Mouse (Mus musculus) liver, embryonic 12.5 days (tissue): ENCODE results near the gene Pced1a. TPM values are rescaled to one million over a fixed set of nuclear protein-coding genes. Genes with fewer than 3 reads are reported as not detected.
A peak's percentile ranks its signal among the peaks of the same experiment; 100 is the strongest.

Source experiments
- ATAC-seq: fragments of 200-750 bp; cut with Nextera tagmentation; 2 replicates; pipeline ENCODE4 v1.8.0; 2017; ENCODE audit warnings: moderate number of reproducible peaks, mild to moderate bottlenecking, moderate library complexity
- H3K27ac ChIP-seq: fragments of 300-500 bp; sonication (generic); 2 replicates; pipeline ENCODE4 v1.5.1; 2016; ENCODE audit warnings: mild to moderate bottlenecking
- H3K27me3 ChIP-seq: fragments of 300-500 bp; sonication (generic); replicated peaks from 2 replicates; pipeline ENCODE4 v1.6.1; 2016; ENCODE audit warnings: mild to moderate bottlenecking, moderate library complexity
- H3K36me3 ChIP-seq: fragments of 300-500 bp; sonication (generic); 2 replicates; pipeline ENCODE4 v1.6.1; 2016; ENCODE audit warnings: mild to moderate bottlenecking, moderate library complexity
- H3K4me1 ChIP-seq: fragments of 300-500 bp; sonication (generic); 2 replicates; pipeline ENCODE4 v1.6.1; 2016
- H3K4me2 ChIP-seq: fragments of 300-500 bp; sonication (generic); 2 replicates; pipeline ENCODE4 v1.6.1; 2016; ENCODE audit warnings: mild to moderate bottlenecking, moderate library complexity
- H3K4me3 ChIP-seq: fragments of 300-500 bp; sonication (generic); 2 replicates; pipeline ENCODE4 v1.5.1; 2016; ENCODE audit warnings: mild to moderate bottlenecking, moderate library complexity
- H3K9ac ChIP-seq: fragments of 300-500 bp; sonication (generic); 2 replicates; pipeline ENCODE4 v1.6.1; 2016; ENCODE audit warnings: mild to moderate bottlenecking, moderate library complexity
- H3K9me3 ChIP-seq: fragments of 300-500 bp; sonication (generic); replicated peaks from 2 replicates; pipeline ENCODE4 v1.6.1; 2016; ENCODE audit warnings: mild to moderate bottlenecking, moderate library complexity
- WGBS: fragments of 180-500 bp; shearing (Covaris S2); methylation state at CpG from one replicate; pipeline ENCODE4 v1.1.7; 2016; ENCODE audit not compliant: insufficient replicate concordance; 5-methylcytosine and 5-hydroxymethylcytosine counted together
- polyA plus RNA-seq: library from polyadenylated mRNA; unstranded; fragments of >200 nt; fragmentation: Nextera tagmentation; extraction: Ambion mirVana; gene quantifications from 2 replicates; pipeline ENCODE4 v1.2.1, GENCODE M21; 2016

Pced1a gene
- polyA plus RNA-seq, 1 experiment from 2014 or later: 5.7 TPM

DNA sequence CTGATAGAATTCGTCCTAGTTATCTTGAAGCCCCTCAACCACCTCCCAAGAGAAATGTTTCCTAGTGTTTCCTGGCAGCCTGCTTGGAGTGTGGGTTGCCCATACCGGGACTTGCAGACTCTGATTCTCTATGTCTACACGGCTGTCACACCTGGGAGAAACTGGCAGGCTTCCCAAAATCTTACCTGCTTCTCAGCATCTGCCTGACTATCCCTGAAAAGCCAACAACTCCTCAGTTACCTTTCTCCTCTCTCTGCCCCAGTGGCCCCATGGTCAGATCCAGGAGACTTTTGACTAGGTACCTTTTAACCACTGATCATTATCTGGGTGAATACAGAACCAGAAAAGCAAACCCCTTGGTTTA lies 27.2 kb upstream of the Pced1a start:
- H3K9ac ChIP-seq: peak overlapping the region; percentile 90
- 0 out of 2 replicates have a peak overlapping the region, but pooled peaks have one; percentile 87 for H3K27ac ChIP-seq
- peak overlapping the region; percentile 85 for H3K4me3 ChIP-seq
- no peaks in the 10 kb centered on the region for H3K9me3 ChIP-seq
- 0 out of 2 replicates have a peak, but pooled peaks cover 7% of the 10 kb centered on the region for H3K27me3 ChIP-seq
- no peaks in the 10 kb centered on the region for H3K36me3 ChIP-seq
- WGBS: 56% methylated on average over 3 of the region's 3 CpGs
- peak overlapping the region; percentile 95 for H3K4me2 ChIP-seq
- no peak for ATAC-seq
- H3K4me1 ChIP-seq: peaks cover 54% of the 10 kb centered on the region

DNA sequence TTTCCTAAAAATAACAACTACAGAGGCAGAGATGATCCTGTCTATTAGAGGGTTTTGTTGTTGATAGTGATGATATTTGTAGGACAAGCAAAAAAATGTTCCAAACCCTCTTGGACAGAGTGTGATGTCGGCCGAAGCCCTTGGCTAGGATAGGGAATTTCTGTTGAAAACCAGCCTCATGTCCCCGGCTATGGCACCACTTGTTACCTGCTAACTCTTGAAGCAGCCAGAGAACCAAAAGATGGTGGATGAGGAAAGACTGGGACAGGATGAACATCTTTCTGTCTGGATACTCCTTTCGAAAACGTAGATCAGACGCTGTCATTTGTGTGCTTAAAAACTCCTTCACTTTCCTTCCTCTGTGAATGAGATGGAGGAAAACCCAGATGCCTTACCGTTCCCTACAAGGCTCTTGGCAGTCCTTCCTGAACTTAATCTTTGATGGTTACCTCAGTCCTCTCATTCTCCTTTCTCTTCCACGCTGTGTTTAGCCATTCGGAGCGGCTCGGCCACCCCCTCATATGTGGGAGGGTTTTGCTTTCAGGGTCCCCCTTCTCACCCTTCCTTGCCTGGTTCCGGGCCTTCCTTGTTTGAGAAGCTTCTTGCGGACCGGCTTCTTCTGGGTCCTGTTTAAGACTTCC lies 26.7 kb upstream of the Pced1a start:
- Histone ChIP-seq H3K36me3 (no peaks in the 10 kb centered on the region), H3K9ac (peak overlapping the region; percentile 90), H3K4me3 (peak overlapping the region; percentile 85), H3K9me3 (no peaks in the 10 kb centered on the region), H3K4me1 (peaks cover 54% of the 10 kb centered on the region), H3K27me3 (0 out of 2 replicates have a peak, but pooled peaks cover 7% of the 10 kb centered on the region), H3K27ac (peak overlapping the region; percentile 87; the same call in 1 of the 2 replicates), H3K4me2 (peak overlapping the region; percentile 95)
- no peak for ATAC-seq
- 70% methylated on average over 14 of the region's 14 CpGs for WGBS

DNA sequence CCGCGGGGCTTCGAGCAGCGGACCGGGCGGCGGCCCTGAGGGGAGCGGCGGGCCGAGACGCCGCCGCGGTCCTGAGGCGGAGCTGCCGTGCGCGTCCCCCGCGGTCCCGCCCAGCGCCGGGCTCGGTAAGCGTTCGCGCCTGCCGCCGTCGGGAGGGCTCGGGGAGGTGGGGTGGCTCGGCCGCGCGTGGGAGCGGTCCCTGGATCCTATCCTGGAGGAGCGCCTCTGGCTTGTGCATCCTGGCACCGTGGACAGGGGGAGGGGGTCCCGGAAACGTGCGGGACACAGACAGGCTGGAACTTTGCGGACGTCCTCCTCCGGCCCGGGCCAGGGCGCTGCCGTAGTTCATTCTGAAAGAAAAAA lies 25.9 kb upstream of the Pced1a start:
- Histone ChIP-seq H3K4me1 (peaks cover 54% of the 10 kb centered on the region), H3K9ac (peak overlapping the region; percentile 90), H3K9me3 (no peaks in the 10 kb centered on the region), H3K36me3 (no peaks in the 10 kb centered on the region), H3K27ac (peak overlapping the region; percentile 87), H3K4me2 (peak overlapping the region; percentile 95), H3K4me3 (peak overlapping the region; percentile 85), H3K27me3 (0 out of 2 replicates have a peak, but pooled peaks cover 7% of the 10 kb centered on the region)
- WGBS: under 1% methylated on average over 46 of the region's 47 CpGs
- ATAC-seq: peak; percentile 94

GRCm38 (mm10) chr2:130449794-130450433 lies 25.4 kb upstream of the Pced1a start, which contains the start of gene Ptpra:
Gene Ptpra (plus strand): TSS chr2:130450278.
- 0 out of 2 replicates have a peak, but pooled peaks cover 7% of the 10 kb centered on the region for H3K27me3 ChIP-seq
- peak within 1 kb of the TSS; percentile 87 for H3K27ac ChIP-seq
- no peaks in the 10 kb centered on the region for H3K9me3 ChIP-seq
- H3K4me3 ChIP-seq: peak within 1 kb of the TSS; percentile 85
- H3K4me2 ChIP-seq: peak within 1 kb of the TSS; percentile 95
- ATAC-seq: peak; percentile 98
- peaks cover 51% of the 10 kb centered on the region for H3K4me1 ChIP-seq
- WGBS: under 1% methylated on average over 43 of the region's 50 CpGs
- H3K9ac ChIP-seq: peak within 1 kb of the TSS; percentile 90
- no peaks in the 10 kb centered on the region for H3K36me3 ChIP-seq

DNA sequence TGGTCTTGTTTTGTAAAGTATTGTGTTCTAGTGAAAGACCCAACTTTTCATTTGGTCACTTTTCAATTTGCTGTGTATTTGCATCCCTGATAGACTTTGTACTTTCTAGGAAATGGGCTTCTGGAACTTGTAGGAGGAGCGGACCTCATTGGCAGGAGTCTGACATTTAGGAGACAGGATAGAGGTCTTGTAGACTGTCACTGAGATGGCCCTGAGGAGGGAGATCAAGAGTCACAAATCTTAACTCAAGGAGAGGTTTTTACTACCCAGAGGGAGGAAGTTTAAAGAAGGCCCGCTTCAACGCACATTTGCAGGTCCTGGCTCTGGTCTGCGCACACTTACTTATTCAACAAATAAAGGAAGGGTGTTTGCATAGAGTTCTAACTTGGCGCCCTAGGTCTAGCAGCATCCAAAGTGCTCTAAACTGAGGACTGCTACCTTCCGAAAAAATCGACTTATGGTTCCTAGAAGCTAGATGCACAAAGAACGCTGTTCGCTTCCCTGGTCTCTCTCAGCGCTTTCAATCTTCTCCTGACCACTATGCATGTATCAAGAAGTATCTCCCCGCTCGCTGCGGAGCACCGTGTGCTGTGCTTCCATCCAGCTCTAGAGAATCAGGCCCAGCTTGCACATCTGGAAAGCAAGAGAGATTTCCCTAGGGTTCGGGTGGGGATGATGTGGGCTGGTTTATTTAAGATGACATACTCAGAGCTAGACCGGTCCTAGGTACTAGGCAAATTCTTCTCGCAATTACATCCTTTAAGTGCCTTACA lies 24.7 kb upstream of the Pced1a start:
- WGBS: 7% methylated on average over 17 of the region's 17 CpGs
- no peak for ATAC-seq
- peak overlapping the region; percentile 90 for H3K9ac ChIP-seq
- no peaks in the 10 kb centered on the region for H3K9me3 ChIP-seq
- H3K4me3 ChIP-seq: peak overlapping the region; percentile 85
- peaks cover 44% of the 10 kb centered on the region for H3K4me1 ChIP-seq
- H3K36me3 ChIP-seq: peaks cover 4% of the 10 kb centered on the region
- H3K4me2 ChIP-seq: peak overlapping the region; percentile 95
- H3K27ac ChIP-seq: no peak overlapping the region
- H3K27me3 ChIP-seq: 0 out of 2 replicates have a peak, but pooled peaks cover 7% of the 10 kb centered on the region

GRCm38 (mm10) chr2:130448449-130448848 lies 23.9 kb upstream of the Pced1a start:
- Histone ChIP-seq H3K4me1 (peaks cover 39% of the 10 kb centered on the region), H3K4me2 (no peak overlapping the region), H3K4me3 (no peak overlapping the region), H3K9me3 (no peaks in the 10 kb centered on the region), H3K36me3 (peaks cover 11% of the 10 kb centered on the region), H3K27me3 (0 out of 2 replicates have a peak, but pooled peaks cover 7% of the 10 kb centered on the region), H3K9ac (no peak overlapping the region), H3K27ac (no peak overlapping the region)
- no peak for ATAC-seq

- no peak overlapping the region; the same call in 1 of the 2 replicates for H3K4me2 ChIP-seq
- H3K27ac ChIP-seq: 0 out of 2 replicates have a peak overlapping the region, but pooled peaks have one; percentile 4
- H3K4me1 ChIP-seq: peaks cover 36% of the 10 kb centered on the region
- H3K9me3 ChIP-seq: no peaks in the 10 kb centered on the region
- no peaks in the 10 kb centered on the region for H3K27me3 ChIP-seq
- H3K9ac ChIP-seq: no peak overlapping the region
- H3K4me3 ChIP-seq: no peak overlapping the region
- ATAC-seq: peak; percentile 80
- peaks cover 74% of the 10 kb centered on the region for H3K36me3 ChIP-seq
- WGBS: 63% methylated on average over 10 of the region's 10 CpGs
Observed at GRCm38 (mm10) chr2:130442162-130442561, 17.7 kb upstream of the Pced1a start.

DNA sequence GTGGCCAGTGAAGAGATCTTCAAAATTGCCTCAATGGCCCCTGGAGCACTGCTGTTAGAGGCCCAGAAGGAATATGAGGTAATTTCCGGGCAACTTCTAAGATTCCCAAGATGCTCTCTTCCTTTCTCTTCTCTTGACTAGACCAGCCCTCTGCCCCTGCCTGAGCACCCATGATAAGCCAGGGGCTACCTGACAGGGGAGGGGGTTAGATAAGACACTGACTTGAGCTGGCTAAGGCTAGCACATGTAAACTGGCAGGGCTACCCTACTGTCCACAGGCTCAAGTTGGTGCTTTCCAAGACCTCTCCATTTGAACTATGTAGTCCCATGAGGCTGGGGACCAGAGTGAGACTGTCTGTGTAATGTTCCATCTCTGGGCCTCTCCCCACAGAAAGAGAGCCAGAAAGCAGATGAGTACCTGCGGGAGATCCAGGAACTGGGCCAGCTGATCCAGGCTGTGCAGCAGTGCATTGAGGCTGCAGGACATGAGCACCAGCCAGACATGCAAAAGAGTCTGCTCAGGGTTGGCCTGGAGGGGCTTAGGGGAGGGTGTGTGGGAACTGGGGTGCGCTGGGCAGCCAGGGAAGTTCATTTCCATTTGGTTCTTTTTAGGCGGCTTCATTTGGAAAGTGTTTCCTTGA lies 15.5 kb upstream of the Pced1a start:
- Histone ChIP-seq H3K4me1 (peaks cover 36% of the 10 kb centered on the region), H3K27ac (no peak overlapping the region), H3K9ac (peak overlapping the region; percentile 7; the same call in 1 of the 2 replicates), H3K9me3 (no peaks in the 10 kb centered on the region), H3K4me2 (no peak overlapping the region), H3K27me3 (no peaks in the 10 kb centered on the region), H3K36me3 (peaks cover 79% of the 10 kb centered on the region), H3K4me3 (no peak overlapping the region)
- WGBS: 73% methylated on average over 4 of the region's 4 CpGs
- ATAC-seq: peak; percentile 54

DNA sequence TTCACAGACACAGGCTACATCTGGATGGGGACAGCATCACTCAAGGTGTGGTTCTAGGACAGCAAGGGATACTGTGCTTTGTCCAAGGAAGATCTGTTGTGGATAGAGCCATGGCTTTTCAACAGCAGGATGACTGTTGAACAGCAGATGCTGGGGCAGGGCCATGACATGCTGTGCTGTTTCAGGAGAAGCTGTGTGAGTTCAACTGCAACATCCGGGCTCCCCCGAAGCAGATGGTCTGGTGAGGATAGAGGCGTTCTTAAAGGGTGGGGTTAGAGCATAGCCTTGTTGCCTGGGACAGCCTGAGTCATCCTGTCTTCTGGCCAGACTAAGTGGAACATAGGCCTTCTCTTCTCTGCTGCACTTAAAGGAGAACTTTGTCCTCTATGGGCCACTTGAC lies 14.4 kb upstream of the Pced1a start:
- Histone ChIP-seq H3K9me3 (no peaks in the 10 kb centered on the region), H3K27ac (no peak overlapping the region), H3K4me3 (no peak overlapping the region), H3K9ac (no peak overlapping the region), H3K27me3 (no peaks in the 10 kb centered on the region), H3K36me3 (peaks cover 72% of the 10 kb centered on the region), H3K4me2 (no peak overlapping the region), H3K4me1 (peaks cover 36% of the 10 kb centered on the region)
- no peak for ATAC-seq
- 80% methylated on average over 3 of the region's 3 CpGs for WGBS

GRCm38 (mm10) chr2:130436769-130437168 lies 12.3 kb upstream of the Pced1a start:
- Histone ChIP-seq H3K9me3 (no peaks in the 10 kb centered on the region), H3K4me3 (no peak overlapping the region), H3K27ac (no peak overlapping the region), H3K4me2 (no peak overlapping the region), H3K36me3 (peaks cover 59% of the 10 kb centered on the region), H3K4me1 (peaks cover 25% of the 10 kb centered on the region), H3K27me3 (no peaks in the 10 kb centered on the region), H3K9ac (no peak overlapping the region)
- WGBS: 85% methylated on average over 1 of the region's 1 CpGs
- no peak for ATAC-seq

GRCm38 (mm10) chr2:130433152-130433551 lies 8.7 kb upstream of the Pced1a start:
- Histone ChIP-seq H3K27ac (no peak overlapping the region), H3K36me3 (peaks cover 38% of the 10 kb centered on the region), H3K27me3 (no peaks in the 10 kb centered on the region), H3K9me3 (no peaks in the 10 kb centered on the region), H3K4me2 (no peak overlapping the region), H3K9ac (no peak overlapping the region), H3K4me3 (no peak overlapping the region), H3K4me1 (peaks cover 19% of the 10 kb centered on the region)
- 23% methylated on average over 4 of the region's 4 CpGs for WGBS
- no peak for ATAC-seq
